Mouse (Mus musculus) C2C12 (cell line): Measurements from ENCODE around the gene Cck.

Experiments used
- CEBPB ChIP-seq: IDR thresholded peaks from one replicate; pipeline ENCODE4 v1.6.1; 2011; ENCODE audit warnings: low read depth, mild to moderate bottlenecking, control low read depth, moderate library complexity
- CTCF ChIP-seq: IDR thresholded peaks from one replicate; pipeline ENCODE4 v1.5.1; 2011; ENCODE audit not compliant: control insufficient read depth, insufficient read depth, insufficient read length
- FOSL1 ChIP-seq: IDR thresholded peaks from one replicate; pipeline ENCODE4 v1.8.0; 2011; ENCODE audit warnings: mild to moderate bottlenecking, low read length; ENCODE audit not compliant: poor library complexity, insufficient read depth, severe bottlenecking
- MAX ChIP-seq: IDR thresholded peaks from one replicate; pipeline ENCODE4 v1.6.1; 2011; ENCODE audit warnings: mild to moderate bottlenecking, control low read depth
- MYOD1 ChIP-seq: IDR thresholded peaks from one replicate; pipeline ENCODE4 v1.6.1; 2011; ENCODE audit warnings: low read depth; ENCODE audit not compliant: control insufficient read depth, insufficient read length
- MYOG ChIP-seq: IDR thresholded peaks from one replicate; pipeline ENCODE4 v1.6.1; 2011; ENCODE audit not compliant: control insufficient read depth, insufficient read length; ENCODE audit errors: extremely low read depth
- USF1 ChIP-seq: IDR thresholded peaks from one replicate; pipeline ENCODE4 v1.6.1; 2011; ENCODE audit warnings: low read depth, mild to moderate bottlenecking, control low read depth, moderate library complexity

DNA sequence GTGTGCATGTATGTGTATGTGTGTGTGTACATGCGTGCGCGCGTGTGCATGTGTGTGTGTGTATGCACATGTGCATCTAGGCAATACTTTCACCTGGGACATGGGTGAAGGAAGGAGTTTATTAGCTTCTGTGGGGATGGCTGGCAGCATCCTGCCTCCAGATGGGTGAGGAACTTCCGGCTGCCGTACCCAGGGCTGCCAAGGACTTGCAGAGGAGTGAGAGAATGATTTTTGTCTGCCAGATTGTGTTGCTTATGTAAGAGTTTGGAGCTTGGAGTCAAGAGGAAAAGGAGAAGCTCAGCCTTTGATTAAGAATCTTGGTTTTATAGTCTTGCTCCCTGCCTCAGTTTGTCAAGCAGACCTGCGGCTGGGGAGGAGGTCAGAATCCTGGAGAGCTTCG is 9.9 kb upstream of the Cck start:
- TF ChIP-seq USF1 = no peak
- no peak for TF ChIP-seq MYOD1
- TF ChIP-seq CTCF = no peak
- TF ChIP-seq MYOG = no peak
- TF ChIP-seq MAX = no peak
- TF ChIP-seq FOSL1 = no peak
- no peak for TF ChIP-seq CEBPB
